8 mouse cellular contexts compared by ENCODE assay signal in the genomic region with DNA sequence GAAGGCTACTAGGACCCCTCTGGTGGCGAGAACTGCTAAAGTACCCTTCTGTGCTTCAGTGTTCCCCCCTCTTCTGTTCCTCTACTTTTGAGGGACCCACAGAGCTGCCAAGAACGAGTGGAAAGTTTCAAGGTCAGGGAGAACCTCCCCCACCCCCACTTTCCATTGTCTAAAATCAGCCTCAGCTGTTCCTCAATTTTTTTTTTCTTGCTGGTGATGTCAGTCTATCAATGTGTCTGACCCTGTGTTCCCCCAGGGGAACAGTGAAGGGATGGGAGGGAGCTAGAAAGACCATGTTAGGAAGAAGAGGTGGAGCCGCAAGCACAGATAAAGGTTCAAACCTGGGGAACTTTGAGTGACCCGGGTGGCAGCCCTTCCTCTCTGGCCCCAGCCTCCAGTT. TPM values are rescaled to one million over a fixed set of nuclear protein-coding genes. Genes with fewer than 3 reads are reported as not detected.
A peak's percentile ranks its signal among the peaks of the same experiment; 100 is the strongest.
DNase-seq lines count a peak whose midpoint lies in the region; ATAC-seq and TF ChIP-seq lines count a peak whose summit lies in the region.

A gene (plus strand): TSS at position 356 of the 400 bp plus-strand sequence.

- H3K27ac ChIP-seq in gastrocnemius, adult 2 months = peak within 1 kb of the TSS; percentile 24; the same call in 1 of the 2 replicates
- H3K27ac ChIP-seq in hindbrain, postnatal 0 days = no peak within 1 kb of the TSS

- ATAC-seq in hindbrain, postnatal 0 days = no peak
- ATAC-seq in megakaryocyte, adult 5-6 weeks (ENCODE audit: poor library complexity, severe bottlenecking) = no peak

- H3K4me1 ChIP-seq in hindbrain, postnatal 0 days (ENCODE audit: insufficient read depth, low read length) = no peaks in the 10 kb centered on the region; the same call in 1 of the 2 replicates

- no peak for DNase-seq in heart, adult 18-20 months
- no peak for DNase-seq in heart, adult 11 months
- no peak for DNase-seq in adrenal gland, adult 8-10 months
- no peak for DNase-seq in gastrocnemius, adult 2 months
- no peak for DNase-seq in hindbrain, postnatal 0 days (ENCODE audit: low spot score)
- DNase-seq in embryo, embryonic 9.5 days (ENCODE audit: extremely low spot score) = no peak
- no peak for DNase-seq in lung, postnatal 25 days (ENCODE audit: low spot score)

- peak within 1 kb of the TSS; percentile 21 for H3K4me3 ChIP-seq in gastrocnemius, adult 2 months
- H3K4me3 ChIP-seq in hindbrain, postnatal 0 days (ENCODE audit: low read length) = no peak within 1 kb of the TSS

- H3K36me3 ChIP-seq in hindbrain, postnatal 0 days (ENCODE audit: insufficient read depth, low read length) = no peaks in the 10 kb centered on the region

- 75% methylated on average over 4 of the region's 4 CpGs for WGBS in hindbrain, postnatal 0 days

- no peak within 1 kb of the TSS for H3K9ac ChIP-seq in hindbrain, postnatal 0 days (replicated peaks; ENCODE audit: low read length)

- no peaks in the 10 kb centered on the region for H3K9me3 ChIP-seq in hindbrain, postnatal 0 days (ENCODE audit: low read length)

- TF ChIP-seq CTCF in gastrocnemius, adult 2 months (IDR thresholded peaks at IDR 0.05) = no peak
- TF ChIP-seq CTCF in hindbrain, postnatal 0 days (IDR thresholded peaks at IDR 0.05; ENCODE audit: low read depth) = no peak

- H3K4me2 ChIP-seq in hindbrain, postnatal 0 days (ENCODE audit: low read depth, low read length) = no peak within 1 kb of the TSS

- intact Hi-C loops in gastrocnemius, adult 2 months (cut with DNase I) = loop anchor here (10.0 kb wide), 1 partner anchor 297 kb away; a partner anchor contains a TSS

- no peaks in the 10 kb centered on the region for H3K27me3 ChIP-seq in hindbrain, postnatal 0 days (ENCODE audit: insufficient read depth, low read length)

RNA-seq across cellular contexts. Expression of the gene that starts here (rescaled TPM):
- total RNA-seq in heart, adult 18-20 months (2021) = 10 to 100 TPM; 42.9 to 46.2 TPM
- 100 to 1,000 TPM; 162 to 262 (median 231) TPM for total RNA-seq in adrenal gland, adult 8-10 months (2022)
- 1,000 to 10,000 TPM in 1 of 2 experiments, 100 to 1,000 TPM in 1; 428 to 1,099 TPM for total RNA-seq in gastrocnemius, adult 2 months (2021)
- 136 and 142 TPM in 2 replicates for total RNA-seq in hindbrain, postnatal 0 days (2014; rRNA removed)
- polyA plus RNA-seq in hindbrain, postnatal 0 days (2015; fragmentation: Nextera tagmentation; extraction: Ambion mirVana) = 300 and 302 TPM in 2 replicates
- total RNA-seq in megakaryocyte, adult 5-6 weeks (2015) = 637 and 647 TPM in 2 replicates
- 1,137 and 1,174 TPM in 2 replicates for total RNA-seq in megakaryocyte, adult 5-6 weeks (2017)
